Mouse (Mus musculus) hindlimb bud, embryonic 11.5 days (tissue): ENCODE data around the gene Fnip2.

Experiments
- DNase-seq: peaks from one replicate; pipeline ENCODE4 v3.0.0-alpha.2; 2012; ENCODE audit warnings: low read depth, low spot score; ENCODE audit errors: extremely low spot score

The Fnip2 gene

DNA sequence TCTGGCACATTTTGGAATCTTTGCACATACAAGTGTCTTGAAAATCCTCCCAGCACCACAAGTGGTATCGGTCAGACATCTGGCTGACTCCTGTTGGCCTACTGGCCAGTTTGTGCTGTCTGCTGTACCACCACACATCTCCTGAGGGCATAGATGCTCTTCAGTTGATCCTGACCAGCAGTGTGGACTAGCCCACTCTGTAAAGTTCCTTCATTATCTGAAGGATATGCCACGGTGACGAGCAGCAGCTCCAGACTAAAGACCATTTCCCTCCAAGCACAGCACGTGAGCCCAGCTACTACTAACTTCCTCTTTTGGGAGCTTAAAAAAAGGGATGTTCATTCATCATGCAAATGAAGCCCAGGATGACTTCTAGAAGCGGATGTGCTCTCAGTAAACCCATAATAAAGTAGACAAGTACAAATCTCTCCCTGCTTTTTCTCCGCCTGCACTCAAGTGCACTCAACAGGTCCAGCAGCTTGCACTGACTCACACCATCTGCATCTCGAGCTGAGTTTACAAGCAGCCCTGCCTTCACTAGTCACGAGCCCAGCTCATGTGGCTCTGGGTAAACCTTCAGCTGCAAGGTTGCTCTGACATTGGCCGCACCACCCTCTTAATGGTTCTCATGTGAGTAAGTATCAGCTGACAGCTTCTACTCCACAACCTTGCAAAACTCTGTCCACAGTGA, 35.9 kb downstream of the Fnip2 start:
- DNase-seq: no peak

DNA sequence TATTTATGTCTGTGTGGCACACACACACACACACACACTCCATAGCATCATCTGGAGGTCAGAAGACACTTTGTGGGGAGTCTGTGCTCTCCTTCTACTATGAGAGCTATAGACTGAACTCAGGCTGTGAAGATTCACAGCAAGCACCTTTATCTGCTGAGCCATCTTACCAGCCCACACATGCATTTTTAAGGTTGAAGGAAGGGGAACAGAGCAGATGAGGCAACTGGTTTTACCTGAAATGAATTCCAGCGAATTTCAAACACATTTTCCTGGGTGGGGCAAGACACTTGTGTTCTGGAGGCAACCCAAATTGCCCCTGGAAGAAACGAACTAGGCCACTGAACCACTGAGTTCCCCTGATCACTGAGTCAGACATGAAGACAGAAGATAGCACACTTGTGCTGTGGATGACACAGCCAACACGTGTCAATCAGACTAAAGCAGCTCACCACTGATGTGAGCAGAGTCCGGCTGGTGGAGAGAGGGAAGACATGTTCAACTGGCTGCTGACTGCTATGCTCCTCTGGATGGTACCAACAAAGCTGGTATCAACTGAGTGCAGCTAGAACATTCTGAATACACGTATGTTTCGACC, 38.0 kb downstream of the Fnip2 start:
- no peak for DNase-seq

DNA sequence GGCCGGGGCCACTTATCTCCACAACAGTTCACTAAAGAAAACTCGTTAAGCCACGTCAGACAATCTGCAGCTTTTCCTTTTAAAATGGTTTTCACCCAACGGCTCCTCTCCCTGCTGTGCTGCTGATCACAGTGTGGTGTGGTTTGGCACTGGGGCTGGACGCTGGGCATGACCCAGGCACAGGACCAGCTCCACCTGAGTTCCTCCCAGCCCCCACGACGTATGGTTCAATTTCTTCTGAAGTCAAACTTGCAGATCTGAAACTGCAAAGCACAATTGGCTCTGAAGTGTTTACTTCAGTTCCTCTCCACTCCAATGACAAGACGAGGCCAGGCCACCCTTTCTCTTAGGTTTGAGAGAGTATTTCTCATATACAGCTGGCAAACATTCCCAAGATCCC, 39.1 kb downstream of the Fnip2 start:
- no peak for DNase-seq

GRCm38 (mm10) chr3:79527921-79528320, 39.7 kb downstream of the Fnip2 start:
- DNase-seq: no peak

- DNase-seq: no peak
Observed at GRCm38 (mm10) chr3:79527521-79527920, 40.1 kb downstream of the Fnip2 start.

- DNase-seq: no peak
Observed at GRCm38 (mm10) chr3:79523349-79523748, 44.2 kb downstream of the Fnip2 start.

DNA sequence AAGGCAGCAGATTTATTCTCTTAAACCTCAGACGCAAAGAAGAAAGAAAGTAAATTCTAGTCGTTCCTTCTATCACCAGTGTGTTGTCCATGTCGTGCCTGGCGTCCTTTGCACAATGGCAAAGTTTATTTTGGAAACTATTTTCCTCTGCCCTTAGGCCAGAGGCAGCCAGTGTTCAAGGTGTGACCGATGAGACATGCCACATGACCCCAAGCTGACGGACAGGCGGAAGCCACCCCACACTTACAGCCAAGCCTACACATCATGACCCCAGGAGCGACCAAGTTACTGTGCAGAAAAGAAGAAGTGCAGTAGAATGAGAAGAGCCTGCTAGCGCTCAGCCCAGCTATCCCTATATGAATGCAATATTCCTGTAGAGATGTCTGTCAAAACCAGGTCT, 47.7 kb downstream of the Fnip2 start:
- DNase-seq: no peak

- DNase-seq: no peak
Observed at GRCm38 (mm10) chr3:79518761-79519527, 48.7 kb downstream of the Fnip2 start.

GRCm38 (mm10) chr3:79517884-79518591, 49.6 kb downstream of the Fnip2 start:
- no peak for DNase-seq

DNA sequence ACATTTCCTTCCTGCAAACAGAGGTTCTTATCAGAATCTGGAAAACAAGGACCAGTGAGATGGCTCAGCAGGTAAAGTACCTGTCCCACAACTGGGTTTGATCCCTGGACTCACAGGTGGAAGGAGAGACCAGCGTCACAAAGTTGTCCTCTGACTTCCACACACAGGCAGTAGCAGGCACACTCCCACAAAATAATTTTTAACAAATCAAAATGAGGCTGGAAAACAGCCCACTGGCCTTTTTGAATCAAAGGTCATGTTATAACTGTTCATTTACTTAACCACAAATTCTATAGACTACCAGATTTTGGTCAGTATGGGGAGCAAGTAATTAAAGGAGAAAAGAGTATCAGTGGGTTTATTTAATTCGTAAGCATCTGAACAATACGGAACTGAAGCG, 50.6 kb downstream of the Fnip2 start:
- no peak for DNase-seq

GRCm38 (mm10) chr3:79516099-79516920, 51.3 kb downstream of the Fnip2 start:
- DNase-seq: no peak

DNA sequence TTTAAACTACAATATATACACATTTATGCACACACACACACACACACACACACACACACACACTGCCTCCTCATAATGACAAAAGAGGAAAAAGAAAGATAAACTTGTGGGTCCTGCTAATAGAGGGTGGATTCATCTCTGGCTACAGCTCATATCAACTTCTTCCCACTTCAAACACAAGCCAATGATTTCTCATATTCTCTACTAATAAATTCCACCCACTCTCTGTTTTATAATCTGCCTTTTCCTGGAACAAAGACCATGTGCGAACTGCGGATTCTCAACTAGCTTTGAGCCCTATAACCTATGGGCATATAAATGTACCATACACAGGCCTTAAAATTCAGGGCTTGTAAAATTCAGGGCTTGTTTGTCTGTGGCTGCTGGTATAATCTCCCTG, 53.3 kb downstream of the Fnip2 start:
- DNase-seq: no peak

DNA sequence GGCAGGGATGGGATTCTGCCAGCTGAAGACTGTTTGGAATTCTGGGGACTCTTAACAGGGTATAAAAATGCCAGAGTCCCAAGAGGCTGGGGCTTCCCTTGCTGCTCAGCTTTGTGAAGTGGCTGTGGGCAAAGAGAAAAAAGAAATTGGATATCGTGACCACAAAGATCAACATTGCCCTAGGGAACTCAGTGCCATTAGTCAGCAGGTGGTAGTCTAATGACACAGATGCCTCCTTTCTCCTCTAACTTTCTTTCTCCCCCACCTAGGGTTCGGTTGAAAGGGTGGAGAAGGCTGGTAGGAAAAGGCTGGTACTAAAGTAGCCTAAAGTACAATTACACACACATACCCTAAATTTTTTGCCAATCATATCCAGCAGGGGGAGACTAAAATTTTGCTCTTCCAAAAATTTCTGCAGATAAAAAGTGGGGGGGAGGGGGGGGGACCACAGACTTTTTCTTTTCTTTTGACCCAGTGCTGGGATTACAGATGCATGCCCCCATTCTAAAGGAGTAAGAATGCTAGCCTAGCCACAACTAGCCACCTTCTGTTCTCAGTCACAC, 66.3 kb downstream of the Fnip2 start:
- DNase-seq: no peak

GRCm38 (mm10) chr3:79500279-79500678, 67.3 kb downstream of the Fnip2 start:
- DNase-seq: no peak

DNA sequence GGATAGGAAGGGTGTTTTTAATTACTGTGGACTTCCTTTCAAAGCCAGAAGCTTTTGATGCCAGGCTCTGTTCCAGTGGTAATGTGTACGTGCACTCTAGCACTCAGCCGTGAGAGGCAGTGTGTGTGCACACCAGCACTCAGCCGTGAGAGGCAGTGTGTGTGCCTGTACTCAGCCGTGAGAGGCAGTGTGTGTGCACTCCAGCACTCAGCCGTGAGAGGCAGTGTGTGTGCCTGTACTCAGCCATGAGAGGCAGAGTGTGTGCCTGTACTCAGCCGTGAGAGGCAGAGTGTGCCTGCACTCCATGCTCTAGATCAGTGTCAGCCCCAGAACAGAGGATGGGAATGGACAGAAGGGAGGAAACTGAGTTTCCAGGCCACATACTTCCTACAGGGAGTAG, 70.9 kb downstream of the Fnip2 start:
- DNase-seq: no peak

- no peak for DNase-seq
Observed at GRCm38 (mm10) chr3:79495151-79495550, 72.4 kb downstream of the Fnip2 start.

- DNase-seq: no peak
Observed at GRCm38 (mm10) chr3:79494028-79494427, 73.6 kb downstream of the Fnip2 start.

DNA sequence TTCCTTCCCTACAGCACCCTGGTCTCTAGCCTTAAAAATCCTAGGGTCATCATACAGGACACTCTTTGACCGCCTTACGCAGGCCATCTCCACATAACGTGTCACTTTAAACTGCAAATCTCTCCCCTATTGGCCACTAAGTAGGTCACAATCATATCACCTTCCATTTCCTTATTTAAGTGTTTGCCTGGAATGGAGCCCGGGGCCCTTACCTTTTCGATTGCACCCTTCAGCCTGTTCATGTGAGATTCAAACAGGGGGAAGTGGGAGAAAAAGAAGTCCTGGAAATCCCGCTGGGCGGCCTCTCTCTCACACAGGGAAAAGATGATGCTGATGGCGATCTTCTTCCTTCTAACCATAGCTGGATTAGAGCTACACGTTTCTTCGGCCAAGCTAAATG, 74.5 kb downstream of the Fnip2 start:
- DNase-seq: no peak

DNA sequence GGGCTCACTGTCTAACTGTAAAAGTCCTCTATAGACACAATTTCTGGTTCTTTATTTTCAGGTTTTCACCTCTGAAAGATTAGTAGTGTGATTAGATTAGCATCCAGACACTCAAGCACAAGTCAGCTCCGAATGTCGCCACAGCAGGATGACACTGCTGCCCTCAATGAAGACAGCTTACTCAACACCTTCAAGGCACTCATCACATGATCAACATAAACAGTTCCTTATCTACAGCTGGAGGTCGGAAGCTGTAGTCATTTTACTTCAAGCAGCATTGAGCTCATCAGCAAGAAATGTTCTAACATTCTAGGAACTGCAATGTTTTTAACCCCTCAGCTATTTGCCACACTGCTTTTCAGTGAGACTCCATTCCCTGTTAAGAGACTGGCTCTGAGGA, 76.0 kb downstream of the Fnip2 start:
- no peak for DNase-seq

GRCm38 (mm10) chr3:79490102-79490501, 77.5 kb downstream of the Fnip2 start:
- no peak for DNase-seq
